Mouse (Mus musculus) intestine, embryonic 14.5 days (tissue): ENCODE data around the gene Gnat1. TPM values are rescaled to one million over a fixed set of nuclear protein-coding genes. Genes with fewer than 3 reads are reported as not detected.

ENCODE experiments used
- ATAC-seq: fragments of 200-750 bp; cut with Nextera tagmentation; replicated peaks from 2 replicates; pipeline ENCODE4 v1.8.0; 2017; ENCODE audit warnings: low read depth, moderate number of reproducible peaks, moderate TSS enrichment, moderate library complexity; ENCODE audit not compliant: low FRiP score, low TSS enrichment
- DNase-seq: peaks from one replicate; pipeline ENCODE4 v3.0.0-alpha.2; 2018; ENCODE audit warnings: low spot score
- H3K27ac ChIP-seq: fragments of 300-500 bp; sonication (generic); 2 replicates; pipeline ENCODE4 v1.5.1; 2014; ENCODE audit warnings: low read depth, mild to moderate bottlenecking, control low read depth
- H3K27me3 ChIP-seq: fragments of 300-500 bp; sonication (generic); replicated peaks from 2 replicates; pipeline ENCODE4 v1.6.1; 2014; ENCODE audit warnings: low read length, control low read depth; ENCODE audit not compliant: control insufficient read depth, insufficient read depth
- H3K36me3 ChIP-seq: fragments of 300-500 bp; sonication (generic); 2 replicates; pipeline ENCODE4 v1.6.1; 2014; ENCODE audit warnings: low read length, control low read depth; ENCODE audit not compliant: control insufficient read depth, insufficient read depth
- H3K4me1 ChIP-seq: fragments of 300-500 bp; sonication (generic); replicated peaks from 2 replicates; pipeline ENCODE4 v1.6.1; 2014; ENCODE audit warnings: low read length, control low read depth, mixed read lengths; ENCODE audit not compliant: control insufficient read depth, insufficient read depth
- H3K4me2 ChIP-seq: fragments of 300-500 bp; sonication (generic); 2 replicates; pipeline ENCODE4 v1.6.1; 2014; ENCODE audit warnings: low read length
- H3K4me3 ChIP-seq: fragments of 300-500 bp; sonication (generic); 2 replicates; pipeline ENCODE4 v1.5.1; 2014; ENCODE audit warnings: low read depth, low read length, control low read depth, mixed read lengths
- H3K9ac ChIP-seq: fragments of 300-500 bp; sonication (generic); 2 replicates; pipeline ENCODE4 v1.6.1; 2014; ENCODE audit warnings: mild to moderate bottlenecking, low read length
- H3K9me3 ChIP-seq: fragments of 300-500 bp; sonication (generic); 2 replicates; pipeline ENCODE4 v1.6.1; 2016; ENCODE audit warnings: low read length, control low read depth; ENCODE audit not compliant: control insufficient read depth
- whole genome bisulfite sequencing: fragments of 180-500 bp; shearing (Covaris S2); extraction: QIAGEN DNeasy Blood & Tissue Kit; methylation state at CpG from one replicate; pipeline ENCODE4 v1.1.7; 2014; 5-methylcytosine and 5-hydroxymethylcytosine counted together
- polyA plus RNA-seq: library from polyadenylated mRNA; unstranded; fragments of >200 nt; fragmentation: Nextera tagmentation; extraction: Ambion mirVana; gene quantifications from 2 replicates; pipeline ENCODE4 v1.2.1, GENCODE M21; 2014

Gnat1 gene
- polyA plus RNA-seq, 1 experiment from 2014 or later: 2.6 TPM

GRCm38 (mm10) chr9:107715632-107716031 lies 36.1 kb upstream of the Gnat1 start:
- no peak overlapping the region for H3K27ac ChIP-seq
- WGBS: 86% methylated on average over 2 of the region's 2 CpGs

GRCm38 (mm10) chr9:107714221-107714952 lies 34.9 kb upstream of the Gnat1 start:
- Histone ChIP-seq H3K4me1 (peaks cover 28% of the 10 kb centered on the region), H3K36me3 (no peaks in the 10 kb centered on the region), H3K27me3 (no peaks in the 10 kb centered on the region), H3K9ac (0 out of 2 replicates have a peak overlapping the region, but pooled peaks have one; percentile 20), H3K9me3 (no peaks in the 10 kb centered on the region), H3K27ac (peak overlapping the region; percentile 57), H3K4me2 (peak overlapping the region; percentile 8; the same call in 1 of the 2 replicates), H3K4me3 (no peak overlapping the region)
- peak; percentile 66 for DNase-seq
- ATAC-seq: 0 out of 2 replicates have a peak, but pooled peaks have one; percentile 14
- 11% methylated on average over 12 of the region's 12 CpGs for WGBS

More at GRCm38 (mm10) chr9:107715632-107716031, 36.1 kb upstream of the Gnat1 start:
- H3K9ac ChIP-seq: no peak overlapping the region
- no peak overlapping the region for H3K4me3 ChIP-seq
- H3K4me1 ChIP-seq: peaks cover 28% of the 10 kb centered on the region
- no peaks in the 10 kb centered on the region for H3K27me3 ChIP-seq
- ATAC-seq: no peak
- no peaks in the 10 kb centered on the region for H3K36me3 ChIP-seq
- no peak for DNase-seq
- H3K4me2 ChIP-seq: no peak overlapping the region
- H3K9me3 ChIP-seq: no peaks in the 10 kb centered on the region

GRCm38 (mm10) chr9:107709697-107710483 lies 30.4 kb upstream of the Gnat1 start, which contains the start of gene Sema3f:
Sema3f (minus strand) TSS chr9:107710475.
- H3K9ac ChIP-seq: peak within 1 kb of the TSS; percentile 73
- ATAC-seq: peak; percentile 82
- H3K9me3 ChIP-seq: no peaks in the 10 kb centered on the region
- no peaks in the 10 kb centered on the region for H3K27me3 ChIP-seq
- H3K4me3 ChIP-seq: peak within 1 kb of the TSS; percentile 69
- H3K4me2 ChIP-seq: peak within 1 kb of the TSS; percentile 89
- peaks cover 47% of the 10 kb centered on the region for H3K4me1 ChIP-seq
- H3K27ac ChIP-seq: peak within 1 kb of the TSS; percentile 72; the same call in 1 of the 2 replicates
- DNase-seq: peak; percentile 91
- under 1% methylated on average over 81 of the region's 86 CpGs for WGBS
- peaks cover 4% of the 10 kb centered on the region for H3K36me3 ChIP-seq

- H3K36me3 ChIP-seq: peaks cover 7% of the 10 kb centered on the region
- peak; percentile 79 for DNase-seq
- peak overlapping the region; percentile 72; the same call in 1 of the 2 replicates for H3K27ac ChIP-seq
- H3K4me1 ChIP-seq: peaks cover 46% of the 10 kb centered on the region
- peak overlapping the region; percentile 73 for H3K9ac ChIP-seq
- ATAC-seq: no peak; the same call in 1 of the 2 replicates
- H3K27me3 ChIP-seq: no peaks in the 10 kb centered on the region
- WGBS: under 1% methylated on average over 50 of the region's 55 CpGs
- H3K4me2 ChIP-seq: peak overlapping the region; percentile 89
- no peaks in the 10 kb centered on the region for H3K9me3 ChIP-seq
- H3K4me3 ChIP-seq: peak overlapping the region; percentile 69
Measured at GRCm38 (mm10) chr9:107709096-107709696, 29.7 kb upstream of the Gnat1 start.

GRCm38 (mm10) chr9:107708439-107709095 lies 29.1 kb upstream of the Gnat1 start:
- ATAC-seq (no peak), DNase-seq (peak; percentile 61)
- H3K9me3 ChIP-seq: no peaks in the 10 kb centered on the region
- 4% methylated on average over 21 of the region's 21 CpGs for WGBS
- no peaks in the 10 kb centered on the region for H3K27me3 ChIP-seq
- H3K36me3 ChIP-seq: peaks cover 10% of the 10 kb centered on the region
- H3K4me3 ChIP-seq: peak overlapping the region; percentile 69
- peak overlapping the region; percentile 89 for H3K4me2 ChIP-seq
- peaks cover 46% of the 10 kb centered on the region for H3K4me1 ChIP-seq
- peak overlapping the region; percentile 73 for H3K9ac ChIP-seq
- peak overlapping the region; percentile 72 for H3K27ac ChIP-seq

GRCm38 (mm10) chr9:107707701-107708438 lies 28.4 kb upstream of the Gnat1 start:
- Histone ChIP-seq H3K9me3 (no peaks in the 10 kb centered on the region), H3K36me3 (peaks cover 10% of the 10 kb centered on the region), H3K4me3 (peak overlapping the region; percentile 69), H3K27ac (peak overlapping the region; percentile 72), H3K27me3 (no peaks in the 10 kb centered on the region), H3K9ac (peak overlapping the region; percentile 73), H3K4me2 (peak overlapping the region; percentile 89), H3K4me1 (peaks cover 51% of the 10 kb centered on the region)
- ATAC-seq: no peak
- DNase-seq: peak; percentile 81
- 2% methylated on average over 17 of the region's 17 CpGs for WGBS

- DNase-seq: peak; percentile 65
- Histone ChIP-seq H3K9me3 (no peaks in the 10 kb centered on the region), H3K27ac (peak overlapping the region; percentile 72; the same call in 1 of the 2 replicates), H3K4me3 (peak overlapping the region; percentile 69), H3K4me2 (peak overlapping the region; percentile 89), H3K36me3 (peaks cover 10% of the 10 kb centered on the region), H3K9ac (peak overlapping the region; percentile 73), H3K27me3 (no peaks in the 10 kb centered on the region), H3K4me1 (peaks cover 60% of the 10 kb centered on the region)
- 3% methylated on average over 14 of the region's 14 CpGs for whole genome bisulfite sequencing
- no peak for ATAC-seq
Measured at GRCm38 (mm10) chr9:107706781-107707211, 27.3 kb upstream of the Gnat1 start.
